Mouse (Mus musculus) heart, adult 2 months (tissue): ENCODE measurements around the gene Sez6.

Source experiments
- CTCF ChIP-seq: fragments of 200-600 bp; IDR thresholded peaks from 2 replicates; pipeline ENCODE4 v1.8.1; 2022; ENCODE audit warnings: antibody characterized with exemption, mild to moderate bottlenecking, moderate library complexity
- POLR2A ChIP-seq: fragments of 200-500 bp; IDR thresholded peaks from 2 replicates; pipeline ENCODE4 v1.6.1; 2011; ENCODE audit warnings: mild to moderate bottlenecking, low read depth, low read length, control low read depth; ENCODE audit not compliant: insufficient read depth

- TF ChIP-seq POLR2A (no peak), CTCF (no peak)
Observed at GRCm38 (mm10) chr11:77900696-77901095, 29.9 kb upstream of the Sez6 start.
